Mouse (Mus musculus) C2C12 (cell line): ENCODE measurements around the gene Oxt.

ENCODE experiments used
- CTCF ChIP-seq: IDR thresholded peaks from one replicate; pipeline ENCODE4 v1.5.1; 2011; ENCODE audit not compliant: control insufficient read depth, insufficient read depth, insufficient read length
- MYOD1 ChIP-seq: IDR thresholded peaks from one replicate; pipeline ENCODE4 v1.6.1; 2011; ENCODE audit warnings: low read depth; ENCODE audit not compliant: control insufficient read depth, insufficient read length

DNA sequence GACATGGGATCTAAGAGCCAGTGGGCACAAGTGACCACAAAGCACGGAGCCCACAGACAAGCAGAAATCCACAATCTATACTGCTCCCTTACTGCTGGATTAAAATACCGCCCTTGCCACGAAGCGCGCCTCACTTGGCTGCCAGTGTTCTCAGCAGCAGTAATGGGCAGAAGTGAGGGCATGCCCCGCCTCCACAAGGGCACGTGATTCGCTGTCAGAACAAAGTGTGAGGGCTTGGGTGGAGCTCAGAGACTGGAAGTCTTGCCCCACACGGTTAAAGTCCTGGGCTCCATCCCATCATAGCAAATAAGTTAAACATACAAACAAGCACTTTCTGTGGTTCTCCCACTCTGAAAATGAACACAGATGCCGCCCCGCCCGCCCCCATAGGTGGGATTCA, 1.7 kb downstream of the Oxt start:
- no peak for TF ChIP-seq CTCF
- TF ChIP-seq MYOD1 = no peak
